Mouse (Mus musculus) midbrain, embryonic 14.5 days (tissue): ENCODE measurements at regions not wholly inside any gene's neighbourhood (a gene's known extent, or its start where the extent isn't known, plus 50 kb on each side); places are given as distances from the start of the nearest gene placed in this dataset.

Source experiments
- ATAC-seq: fragments of 200-750 bp; cut with Nextera tagmentation; 2 replicates; pipeline ENCODE4 v1.8.0; 2017; ENCODE audit warnings: moderate number of reproducible peaks, moderate library complexity; ENCODE audit not compliant: low FRiP score, low TSS enrichment
- DNase-seq: peaks from one replicate; pipeline ENCODE4 v3.0.0-alpha.2; 2015
- H3K27ac ChIP-seq: fragments of 300-500 bp; sonication (generic); replicated peaks from 2 replicates; pipeline ENCODE4 v1.5.1; 2014; ENCODE audit warnings: mild to moderate bottlenecking, low read depth, low read length, moderate library complexity
- H3K27me3 ChIP-seq: fragments of 300-500 bp; sonication (generic); 2 replicates; pipeline ENCODE4 v1.6.1; 2014; ENCODE audit warnings: low read length, control low read depth, mixed read lengths; ENCODE audit not compliant: control insufficient read depth, insufficient read depth
- H3K36me3 ChIP-seq: fragments of 300-500 bp; sonication (generic); 2 replicates; pipeline ENCODE4 v1.6.1; 2014; ENCODE audit warnings: low read length, control low read depth; ENCODE audit not compliant: control insufficient read depth, insufficient read depth
- H3K4me1 ChIP-seq: fragments of 300-500 bp; sonication (generic); 2 replicates; pipeline ENCODE4 v1.6.1; 2014; ENCODE audit warnings: mild to moderate bottlenecking, antibody characterized with exemption, low read length, control low read depth; ENCODE audit not compliant: control insufficient read depth, insufficient read depth
- H3K4me2 ChIP-seq: fragments of 300-500 bp; sonication (generic); 2 replicates; pipeline ENCODE4 v1.6.1; 2014; ENCODE audit warnings: mild to moderate bottlenecking, low read length, moderate library complexity
- H3K4me3 ChIP-seq: fragments of 300-500 bp; sonication (generic); replicated peaks from 2 replicates; pipeline ENCODE4 v1.5.1; 2014; ENCODE audit warnings: low read depth, low read length
- H3K9ac ChIP-seq: fragments of 300-500 bp; sonication (generic); replicated peaks from 2 replicates; pipeline ENCODE4 v1.6.1; 2014; ENCODE audit warnings: mild to moderate bottlenecking, low read length, moderate library complexity
- H3K9me3 ChIP-seq: fragments of 300-500 bp; sonication (generic); 2 replicates; pipeline ENCODE4 v1.6.1; 2016; ENCODE audit warnings: low read length, control low read depth, mixed read lengths; ENCODE audit not compliant: control insufficient read depth
- WGBS: fragments of 180-500 bp; shearing (Covaris S2); extraction: QIAGEN DNeasy Blood & Tissue Kit; methylation state at CpG from one replicate; pipeline ENCODE4 v1.1.7; 2014; 5-methylcytosine and 5-hydroxymethylcytosine counted together

DNA sequence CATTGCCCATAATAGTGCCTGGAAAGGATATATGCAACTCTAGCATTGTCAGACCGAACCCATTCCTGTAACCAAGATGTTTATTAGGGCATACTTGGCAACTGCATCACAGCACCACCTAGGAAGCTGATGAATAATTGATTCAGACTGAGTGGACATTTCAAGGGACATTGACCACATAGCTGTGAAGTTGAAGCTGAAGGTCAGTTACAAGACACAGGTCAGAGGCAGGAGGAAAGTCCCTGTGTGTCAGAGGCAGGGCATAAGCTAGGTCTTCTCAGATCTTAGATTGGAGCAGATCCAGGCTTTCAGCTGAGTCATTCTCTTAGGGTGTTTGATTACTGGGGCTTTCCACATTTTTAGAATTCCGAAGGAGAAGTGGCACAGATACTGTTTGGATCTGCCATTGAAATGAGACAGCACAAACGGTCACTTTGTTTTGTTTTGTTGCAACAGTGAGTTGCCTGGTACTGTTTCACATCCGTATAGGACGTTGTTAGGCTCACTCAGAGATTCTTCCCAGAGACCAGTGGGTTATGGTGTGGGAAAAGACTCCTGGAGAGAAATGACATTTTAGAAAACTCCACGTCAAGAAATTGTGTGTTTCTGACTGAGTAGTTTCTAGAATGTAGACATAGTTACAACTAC lies 2055.2 kb upstream of the 5930422O12Rik start:
- no peaks in the 10 kb centered on the region for H3K9me3 ChIP-seq
- DNase-seq, result no peak
- 81% methylated on average over 6 of the region's 6 CpGs for WGBS
- H3K9ac ChIP-seq, result no peak overlapping the region
- H3K36me3 ChIP-seq, result no peaks in the 10 kb centered on the region
- no peak overlapping the region for H3K4me3 ChIP-seq
- no peaks in the 10 kb centered on the region for H3K4me1 ChIP-seq
- H3K27ac ChIP-seq, result no peak overlapping the region
- no peak overlapping the region for H3K4me2 ChIP-seq
- no peaks in the 10 kb centered on the region for H3K27me3 ChIP-seq
- ATAC-seq, result no peak

DNA sequence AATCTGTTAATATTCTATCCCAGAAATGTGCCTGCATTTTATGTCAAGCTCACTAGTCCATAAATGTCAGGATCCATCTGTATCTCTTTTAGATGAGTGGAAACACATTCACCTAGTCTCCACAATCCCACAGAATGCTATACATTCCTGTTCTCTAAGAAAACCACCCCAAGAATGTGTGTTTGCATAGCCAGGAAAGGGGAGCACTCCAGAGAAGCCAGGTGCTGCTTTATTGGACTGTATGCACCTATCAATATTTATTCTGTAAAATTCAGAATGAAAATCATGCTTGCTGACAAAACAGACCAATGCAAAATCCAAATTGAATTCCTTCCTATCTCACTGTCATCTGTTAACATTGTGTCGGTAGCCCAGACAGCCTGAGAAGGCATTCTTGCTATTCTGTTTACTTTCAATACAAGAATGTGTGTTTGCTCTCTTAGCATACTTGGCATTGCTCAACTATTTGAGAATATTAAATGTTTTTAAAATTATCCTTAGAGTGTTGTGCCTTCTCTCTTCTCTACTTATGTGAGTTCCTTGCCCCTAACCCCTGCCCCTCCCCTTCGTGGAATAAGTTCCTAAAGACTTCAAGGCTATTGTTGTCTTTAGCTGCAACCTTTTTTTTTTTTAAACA lies 2050.7 kb upstream of the 5930422O12Rik start:
- Histone ChIP-seq H3K9me3 (no peaks in the 10 kb centered on the region), H3K4me3 (no peak overlapping the region), H3K27me3 (no peaks in the 10 kb centered on the region), H3K36me3 (no peaks in the 10 kb centered on the region), H3K9ac (no peak overlapping the region), H3K4me1 (no peaks in the 10 kb centered on the region), H3K4me2 (no peak overlapping the region), H3K27ac (no peak overlapping the region)
- DNase-seq, result no peak
- WGBS, result 85% methylated on average over 2 of the region's 2 CpGs
- no peak for ATAC-seq

DNA sequence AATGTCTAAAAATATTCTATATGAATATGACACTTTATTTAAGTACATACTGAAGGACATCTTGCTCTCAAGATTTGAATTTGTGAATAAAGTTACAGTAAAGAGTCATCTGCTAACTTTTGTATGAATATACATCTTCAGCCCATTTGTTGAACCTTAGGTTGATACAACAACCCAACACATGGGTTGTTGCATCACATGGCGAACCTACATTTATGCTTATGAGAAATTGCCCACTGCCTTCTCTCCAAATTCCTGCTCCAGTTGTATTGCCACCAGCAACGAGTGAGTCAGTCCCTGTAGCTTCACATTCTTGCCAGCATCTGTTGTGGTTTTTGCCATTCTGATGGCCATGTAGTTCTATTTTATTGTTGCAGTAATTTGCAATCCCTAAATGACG lies 2023.7 kb upstream of the 5930422O12Rik start:
- Histone ChIP-seq H3K36me3 (no peaks in the 10 kb centered on the region), H3K4me3 (no peak overlapping the region), H3K9ac (no peak overlapping the region), H3K4me1 (no peaks in the 10 kb centered on the region), H3K4me2 (no peak overlapping the region), H3K27me3 (no peaks in the 10 kb centered on the region), H3K9me3 (no peaks in the 10 kb centered on the region), H3K27ac (no peak overlapping the region)
- WGBS, result 85% methylated on average over 3 of the region's 3 CpGs
- DNase-seq (no peak), ATAC-seq (no peak)

DNA sequence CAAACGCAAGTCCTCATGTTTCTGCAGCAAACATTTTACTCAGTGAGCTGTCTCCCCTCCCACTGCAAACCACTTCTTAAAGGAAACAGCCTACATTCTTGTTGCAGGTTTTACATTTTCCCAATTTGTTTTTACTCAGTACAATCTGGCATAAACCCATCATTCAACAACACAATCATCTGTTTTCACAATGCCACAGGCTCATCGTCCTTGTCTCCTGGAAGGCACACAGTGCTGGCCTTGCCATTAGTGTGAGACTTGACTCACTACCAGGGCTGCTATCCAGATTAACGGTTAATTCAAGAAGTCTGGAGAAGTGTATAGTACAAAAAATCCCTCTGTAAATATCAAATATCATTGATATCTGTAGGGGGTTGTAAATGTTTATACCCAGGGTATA lies 2006.3 kb upstream of the 5930422O12Rik start:
- ATAC-seq, result no peak

DNA sequence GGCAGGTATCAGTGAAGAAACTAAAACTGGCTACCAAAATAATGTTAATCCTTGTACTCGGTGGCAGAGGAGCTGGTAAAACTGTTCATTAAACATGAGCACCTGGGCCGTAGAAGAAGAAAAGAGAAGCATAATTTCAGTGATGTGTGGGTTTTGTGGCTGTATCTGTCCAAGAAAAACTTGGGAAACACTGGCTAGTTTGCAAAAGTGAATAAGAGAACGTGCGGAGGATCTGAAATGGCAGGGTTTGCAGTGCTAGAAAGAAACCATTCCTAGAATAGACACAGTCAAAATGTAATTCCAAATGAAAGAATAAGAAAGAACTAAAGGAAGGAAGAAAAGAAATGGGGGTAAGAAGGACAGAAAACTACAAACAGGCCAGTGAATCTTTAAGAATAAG lies 2000.8 kb upstream of the 5930422O12Rik start:
- H3K27me3 ChIP-seq, result no peaks in the 10 kb centered on the region
- H3K9ac ChIP-seq, result no peak overlapping the region
- no peaks in the 10 kb centered on the region for H3K4me1 ChIP-seq
- DNase-seq (no peak), ATAC-seq (no peak)
- H3K4me2 ChIP-seq, result no peak overlapping the region
- no peaks in the 10 kb centered on the region for H3K36me3 ChIP-seq
- no peaks in the 10 kb centered on the region for H3K9me3 ChIP-seq
- H3K27ac ChIP-seq, result no peak overlapping the region
- 93% methylated on average over 4 of the region's 4 CpGs for WGBS
- H3K4me3 ChIP-seq, result no peak overlapping the region

More for the DNA sequence above, 2006.3 kb upstream of the 5930422O12Rik start:
- Histone ChIP-seq H3K27me3 (no peaks in the 10 kb centered on the region), H3K4me3 (no peak overlapping the region), H3K9ac (no peak overlapping the region), H3K9me3 (no peaks in the 10 kb centered on the region), H3K4me1 (no peaks in the 10 kb centered on the region), H3K27ac (no peak overlapping the region), H3K36me3 (no peaks in the 10 kb centered on the region), H3K4me2 (no peak overlapping the region)
- DNase-seq, result no peak
- WGBS, result 70% methylated on average over 3 of the region's 3 CpGs

DNA sequence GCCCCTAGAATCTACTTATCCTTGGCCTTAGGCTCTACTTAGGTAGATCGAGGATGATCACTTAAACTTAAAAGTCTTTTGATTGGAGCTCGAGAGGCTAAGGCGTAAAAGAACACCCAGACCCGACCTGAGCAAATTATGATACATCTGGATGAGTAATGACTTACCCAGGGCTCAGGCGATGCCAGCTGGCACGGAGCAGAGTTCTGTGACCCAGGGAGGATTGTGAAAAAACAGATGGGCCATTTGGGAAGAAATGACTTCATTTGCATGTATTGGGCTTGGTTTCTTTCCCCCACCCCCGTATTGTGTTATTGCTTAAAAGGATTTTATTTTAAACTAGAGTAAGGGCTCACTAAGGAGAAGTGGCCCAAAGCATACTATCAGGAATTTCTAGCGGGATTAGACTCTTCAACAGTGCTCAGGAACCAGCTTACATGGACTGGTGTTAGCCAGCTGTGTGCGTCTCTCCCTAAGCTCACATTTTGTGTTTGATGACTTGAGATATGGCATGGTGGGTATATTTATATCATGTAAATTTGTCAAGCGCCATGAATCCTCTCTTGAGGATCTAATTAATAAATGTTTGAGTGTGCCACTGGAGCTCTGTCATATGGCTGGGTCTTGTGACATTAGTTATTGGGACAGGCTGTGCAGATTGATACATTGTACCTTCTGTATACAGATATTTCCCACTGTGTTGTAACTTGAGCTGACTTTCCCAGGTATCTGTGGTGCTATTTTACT lies 1991.9 kb upstream of the 5930422O12Rik start:
- Histone ChIP-seq H3K27me3 (no peaks in the 10 kb centered on the region), H3K9ac (no peak overlapping the region), H3K4me2 (no peak overlapping the region), H3K4me3 (no peak overlapping the region), H3K36me3 (no peaks in the 10 kb centered on the region), H3K9me3 (no peaks in the 10 kb centered on the region), H3K4me1 (no peaks in the 10 kb centered on the region), H3K27ac (no peak overlapping the region)
- no peak for ATAC-seq
- WGBS, result 87% methylated on average over 10 of the region's 10 CpGs
- DNase-seq, result no peak

DNA sequence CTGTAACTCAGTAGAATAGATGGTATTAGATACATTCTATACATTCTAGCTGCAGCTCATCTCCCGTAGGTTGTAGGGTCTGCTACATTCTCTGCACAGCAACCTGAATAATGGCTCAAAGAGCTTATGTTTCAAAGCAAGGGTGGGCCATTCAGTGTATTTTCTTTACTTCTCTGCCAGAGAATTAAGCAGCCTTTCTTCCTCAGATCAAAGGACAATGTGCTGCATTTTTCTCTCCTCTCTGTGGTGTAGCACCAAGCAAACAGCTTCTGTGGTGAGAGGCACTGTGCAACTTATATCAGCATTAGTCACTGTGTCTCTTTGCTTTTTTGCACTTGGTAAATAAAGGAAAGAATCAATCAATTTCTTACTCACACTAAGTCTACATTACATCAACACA lies 1983.7 kb upstream of the 5930422O12Rik start:
- no peak overlapping the region for H3K4me2 ChIP-seq
- H3K27ac ChIP-seq, result no peak overlapping the region
- H3K9ac ChIP-seq, result no peak overlapping the region
- no peak overlapping the region for H3K4me3 ChIP-seq
- peak; percentile 42 for DNase-seq
- no peaks in the 10 kb centered on the region for H3K4me1 ChIP-seq
- no peaks in the 10 kb centered on the region for H3K9me3 ChIP-seq
- H3K36me3 ChIP-seq, result no peaks in the 10 kb centered on the region
- WGBS, result 2% methylated on average over 1 of the region's 1 CpGs
- no peak for ATAC-seq
- H3K27me3 ChIP-seq, result no peaks in the 10 kb centered on the region

DNA sequence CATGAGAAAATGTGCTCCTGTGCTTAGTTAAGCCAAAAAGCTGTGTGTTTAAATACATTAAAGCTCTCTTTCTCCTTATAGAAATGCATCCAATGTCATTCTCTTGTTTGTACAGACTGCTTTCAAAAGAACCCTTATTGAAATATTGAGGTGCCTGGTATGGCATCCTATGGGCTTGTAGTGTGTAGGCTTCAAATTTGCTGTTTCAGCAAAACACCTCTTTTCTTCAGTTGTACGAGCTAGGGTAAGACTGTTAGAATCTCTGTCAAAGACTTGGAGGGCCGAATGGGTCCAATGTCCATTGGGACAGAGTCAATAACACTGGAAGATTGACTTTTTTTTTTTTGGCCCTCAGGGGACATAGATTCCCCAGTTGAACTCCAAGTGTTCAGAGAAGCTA lies 1980.5 kb upstream of the 5930422O12Rik start:
- ATAC-seq, result no peak
- H3K4me3 ChIP-seq, result no peak overlapping the region
- no peak overlapping the region for H3K4me2 ChIP-seq
- H3K27ac ChIP-seq, result no peak overlapping the region
- no peak for DNase-seq
- no peaks in the 10 kb centered on the region for H3K4me1 ChIP-seq
- no peaks in the 10 kb centered on the region for H3K36me3 ChIP-seq
- H3K9ac ChIP-seq, result no peak overlapping the region
- H3K9me3 ChIP-seq, result no peaks in the 10 kb centered on the region
- 88% methylated on average over 2 of the region's 2 CpGs for WGBS
- H3K27me3 ChIP-seq, result no peaks in the 10 kb centered on the region
